Mouse (Mus musculus): ENCODE measurements around the gene Myh7.
A peak's percentile ranks its signal among the peaks of the same experiment; 100 is the strongest.
"Not testable (repeated sequence)": the region's sequence is repeated elsewhere in the genome, so short reads cannot be mapped to it uniquely, and the experiment has no call there.

Myh7 gene

GRCm38 (mm10) chr14:54994136-54994868 is at the start of gene Myh7:
TSS of gene Myh7 (minus strand) at chr14:54994626.
- DNase-seq (ENCODE audit: low spot score in 2 of 2), result no peak

- DNase-seq (ENCODE audit: low spot score in 2 of 2), result not testable (repeated sequence)
Measured at GRCm38 (mm10) chr14:55043694-55044093, 49.3 kb upstream of the Myh7 start.

- DNase-seq (ENCODE audit: low spot score in 2 of 2), result no peak
Measured at GRCm38 (mm10) chr14:55032695-55033225, 38.3 kb upstream of the Myh7 start.

GRCm38 (mm10) chr14:55029034-55029698 is 34.7 kb upstream of the Myh7 start:
- no peak for DNase-seq (ENCODE audit: low spot score in 2 of 2)

GRCm38 (mm10) chr14:55028333-55028835 is 34.0 kb upstream of the Myh7 start:
- no peak for DNase-seq (ENCODE audit: low spot score in 2 of 2)

GRCm38 (mm10) chr14:55027653-55028052 is 33.2 kb upstream of the Myh7 start:
- DNase-seq (ENCODE audit: low spot score in 2 of 2), result no peak

- no peak for DNase-seq (ENCODE audit: low spot score in 2 of 2)
Measured at GRCm38 (mm10) chr14:55027251-55027650, 32.8 kb upstream of the Myh7 start.

- no peak for DNase-seq (ENCODE audit: low spot score in 2 of 2)
Measured at GRCm38 (mm10) chr14:55025527-55025926, 31.1 kb upstream of the Myh7 start.

- no peak for DNase-seq (ENCODE audit: low spot score in 2 of 2)
Measured at GRCm38 (mm10) chr14:55024236-55024635, 29.8 kb upstream of the Myh7 start.

- no peak for DNase-seq (ENCODE audit: low spot score in 2 of 2)
Measured at GRCm38 (mm10) chr14:55023011-55023410, 28.6 kb upstream of the Myh7 start.

- DNase-seq (ENCODE audit: low spot score in 2 of 2), result no peak
Measured at GRCm38 (mm10) chr14:55020394-55020793, 26.0 kb upstream of the Myh7 start.

GRCm38 (mm10) chr14:55016876-55017275 is 22.4 kb upstream of the Myh7 start:
- DNase-seq (ENCODE audit: low spot score in 2 of 2), result no peak

- no peak for DNase-seq (ENCODE audit: low spot score in 2 of 2)
Measured at GRCm38 (mm10) chr14:55015767-55016111, 21.3 kb upstream of the Myh7 start.

- DNase-seq (ENCODE audit: low spot score in 2 of 2), result peak; percentile 99 to 100
Measured at GRCm38 (mm10) chr14:55014991-55015766, 20.8 kb upstream of the Myh7 start, which contains the start of gene Ngdn. TSS of gene Ngdn (plus strand) at chr14:55015454.

- no peak for DNase-seq (ENCODE audit: low spot score in 2 of 2)
Measured at GRCm38 (mm10) chr14:55014591-55014990, 20.2 kb upstream of the Myh7 start.

- no peak for DNase-seq (ENCODE audit: low spot score in 2 of 2)
Measured at GRCm38 (mm10) chr14:55011116-55011515, 16.7 kb upstream of the Myh7 start.

- no peak for DNase-seq (ENCODE audit: low spot score in 2 of 2)
Measured at GRCm38 (mm10) chr14:55008417-55008816, 14.0 kb upstream of the Myh7 start.

- DNase-seq (ENCODE audit: low spot score in 2 of 2), result no peak
Measured at GRCm38 (mm10) chr14:55007120-55007908, 12.9 kb upstream of the Myh7 start.

- DNase-seq (ENCODE audit: low spot score in 2 of 2), result no peak
Measured at GRCm38 (mm10) chr14:55006541-55006940, 12.1 kb upstream of the Myh7 start.

- no peak for DNase-seq (ENCODE audit: low spot score in 2 of 2)
Measured at GRCm38 (mm10) chr14:55005967-55006366, 11.5 kb upstream of the Myh7 start.

GRCm38 (mm10) chr14:55005506-55005905 is 11.1 kb upstream of the Myh7 start:
- DNase-seq (ENCODE audit: low spot score in 2 of 2), result no peak
